Mouse (Mus musculus): ENCODE results near the gene Cbfa2t3. TPM values are rescaled to one million over a fixed set of nuclear protein-coding genes. Genes with fewer than 3 reads are reported as not detected.
A peak's percentile ranks its signal among the peaks of the same experiment; 100 is the strongest.

Gene Cbfa2t3
- polyA plus RNA-seq, 1 experiment from 2014 or later: 23.9 TPM

DNA sequence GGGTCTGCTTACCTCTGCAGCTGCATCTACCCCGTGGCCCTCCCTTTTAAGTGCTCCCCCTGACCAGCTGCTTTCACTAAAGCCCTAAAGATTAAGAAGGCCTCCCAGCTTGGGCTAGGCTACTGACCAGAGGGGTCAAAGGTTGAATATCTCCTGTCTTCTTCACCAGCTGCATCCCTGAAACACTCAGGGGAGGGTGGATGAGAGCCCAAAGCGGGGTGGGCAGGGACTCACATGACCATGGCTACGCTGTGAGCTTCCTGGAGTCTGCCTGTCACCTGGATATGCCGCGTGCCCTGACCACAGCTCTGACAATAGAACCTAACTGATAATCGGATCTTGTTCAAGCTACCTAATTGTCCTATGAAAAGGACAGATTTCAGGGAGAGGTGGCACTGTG lies 76.2 kb downstream of the Cbfa2t3 start, which contains the start of gene Pabpn1l:
Gene Pabpn1l (minus strand): TSS at position 13 of the 400 bp plus-strand sequence.
- 79% methylated on average over 6 of the region's 6 CpGs for WGBS
- no peak within 1 kb of the TSS for H3K9ac ChIP-seq (replicated peaks; ENCODE audit: low read depth, low read length)
- ATAC-seq (ENCODE audit: low read depth): no peak
- H3K4me3 ChIP-seq (ENCODE audit: low read depth, low read length): no peak within 1 kb of the TSS
- H3K9me3 ChIP-seq (ENCODE audit: control insufficient read depth, low read length): no peaks in the 10 kb centered on the region
- no peak within 1 kb of the TSS for H3K4me2 ChIP-seq (ENCODE audit: low read depth, low read length)
- H3K36me3 ChIP-seq (ENCODE audit: control insufficient read depth, insufficient read depth, low read length): no peaks in the 10 kb centered on the region
- H3K27me3 ChIP-seq (ENCODE audit: control insufficient read depth, insufficient read depth, low read length): no peaks in the 10 kb centered on the region
- H3K4me1 ChIP-seq (ENCODE audit: control insufficient read depth, insufficient read depth, low read length): peaks cover 5% of the 10 kb centered on the region; the same call in 1 of the 2 replicates
- no peak within 1 kb of the TSS for H3K27ac ChIP-seq (ENCODE audit: low read depth, low read length)

DNA sequence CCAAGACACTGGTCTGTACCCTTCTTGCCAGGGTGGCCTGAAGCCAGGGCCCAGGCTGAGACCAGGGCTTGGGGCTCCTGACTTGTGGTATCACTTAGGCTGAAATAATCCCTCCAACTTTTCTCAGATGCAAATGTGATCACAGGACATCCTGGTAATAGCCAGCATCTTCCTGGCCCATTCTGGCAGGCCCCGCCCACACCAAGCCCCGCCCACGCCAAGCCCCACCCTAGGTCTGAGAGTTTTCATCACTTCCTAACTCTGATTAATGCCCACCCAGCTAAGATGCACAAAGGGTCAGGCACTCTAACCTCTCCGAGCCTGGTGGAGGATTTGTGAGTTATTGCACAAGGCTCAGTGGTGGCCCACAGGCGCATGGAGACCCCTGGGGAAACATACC lies 78.5 kb downstream of the Cbfa2t3 start:
- 35% methylated on average over 5 of the region's 5 CpGs for WGBS
- no peak overlapping the region for H3K27ac ChIP-seq (ENCODE audit: low read depth, low read length)
- no peak overlapping the region for H3K4me3 ChIP-seq (ENCODE audit: low read depth, low read length)
- no peaks in the 10 kb centered on the region for H3K36me3 ChIP-seq (ENCODE audit: control insufficient read depth, insufficient read depth, low read length)
- no peak overlapping the region for H3K4me2 ChIP-seq (ENCODE audit: low read depth, low read length)
- H3K4me1 ChIP-seq (ENCODE audit: control insufficient read depth, insufficient read depth, low read length): peaks cover 5% of the 10 kb centered on the region; the same call in 1 of the 2 replicates
- no peaks in the 10 kb centered on the region for H3K9me3 ChIP-seq (ENCODE audit: control insufficient read depth, low read length)
- no peak for ATAC-seq (ENCODE audit: low read depth)
- no peak overlapping the region for H3K9ac ChIP-seq (replicated peaks; ENCODE audit: low read depth, low read length)
- no peaks in the 10 kb centered on the region for H3K27me3 ChIP-seq (ENCODE audit: control insufficient read depth, insufficient read depth, low read length)

DNA sequence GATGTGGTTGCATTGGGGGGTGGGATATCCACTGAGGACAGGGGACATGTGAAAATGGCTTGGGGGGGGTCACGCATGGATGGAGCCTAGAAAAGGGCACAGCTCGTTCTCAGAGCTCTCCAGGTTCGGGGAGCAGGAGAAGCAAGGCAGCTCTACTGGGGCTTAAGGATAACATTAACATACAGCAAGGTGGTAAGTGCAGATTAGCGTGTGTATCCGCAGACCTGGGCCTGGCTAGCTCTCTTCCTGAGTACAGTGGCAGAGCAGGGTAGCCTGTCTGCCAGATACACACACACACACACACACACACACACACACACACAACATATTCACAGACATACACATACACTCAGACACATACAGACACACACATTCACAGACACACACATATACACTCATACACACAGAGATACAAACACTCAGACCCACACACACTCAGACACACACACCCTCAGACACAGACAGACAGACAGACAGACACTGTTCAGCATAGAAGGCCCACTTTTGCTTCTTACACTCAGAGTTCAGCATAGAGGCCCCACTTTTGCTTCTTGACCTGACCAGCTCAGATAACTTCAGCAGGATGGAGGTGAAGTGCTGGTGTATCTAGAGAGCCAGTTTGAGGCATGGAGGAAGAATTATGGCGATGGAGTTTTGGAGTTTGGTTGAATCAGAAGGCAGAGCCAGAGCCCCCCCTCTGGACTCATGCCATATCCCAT lies 80.1 kb downstream of the Cbfa2t3 start:
- Histone ChIP-seq H3K9me3 (ENCODE audit: control insufficient read depth, low read length) (no peaks in the 10 kb centered on the region), H3K27me3 (ENCODE audit: control insufficient read depth, insufficient read depth, low read length) (no peaks in the 10 kb centered on the region), H3K27ac (ENCODE audit: low read depth, low read length) (no peak overlapping the region), H3K4me2 (ENCODE audit: low read depth, low read length) (no peak overlapping the region), H3K9ac (replicated peaks; ENCODE audit: low read depth, low read length) (no peak overlapping the region), H3K4me3 (ENCODE audit: low read depth, low read length) (no peak overlapping the region), H3K4me1 (ENCODE audit: control insufficient read depth, insufficient read depth, low read length) (peaks cover 5% of the 10 kb centered on the region; the same call in 1 of the 2 replicates), H3K36me3 (ENCODE audit: control insufficient read depth, insufficient read depth, low read length) (no peaks in the 10 kb centered on the region)
- no peak for ATAC-seq (ENCODE audit: low read depth)
- 81% methylated on average over 6 of the region's 6 CpGs for WGBS

DNA sequence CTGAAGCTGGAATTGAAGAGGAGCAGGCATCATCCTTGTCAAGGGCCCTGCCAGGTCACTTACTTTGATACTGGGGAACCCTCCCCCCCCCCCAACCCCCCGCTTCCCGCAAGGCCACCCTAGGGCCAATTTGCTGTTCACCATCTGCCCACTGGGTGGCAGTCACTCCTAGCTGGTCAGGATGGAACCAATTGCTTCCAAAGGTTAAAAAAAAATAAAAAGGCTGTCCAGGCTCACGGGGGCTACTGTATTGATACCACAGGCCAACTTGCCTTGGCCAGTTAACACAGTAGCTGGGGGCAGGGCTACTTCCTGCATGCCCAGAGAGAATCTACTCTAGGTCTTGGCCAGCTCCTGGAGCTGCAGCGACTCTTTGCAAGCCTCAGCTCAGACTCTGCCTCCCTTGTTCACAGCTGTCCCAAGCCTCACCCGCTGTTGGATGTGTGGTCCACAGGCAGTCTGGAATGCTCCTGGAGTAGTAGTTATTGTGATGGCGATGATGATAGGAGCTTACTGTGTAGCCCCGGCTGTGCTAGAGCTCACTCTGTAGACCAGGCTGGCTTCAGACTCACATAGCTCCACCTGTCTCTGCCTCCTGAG lies 80.9 kb downstream of the Cbfa2t3 start:
- peaks cover 5% of the 10 kb centered on the region; the same call in 1 of the 2 replicates for H3K4me1 ChIP-seq (ENCODE audit: control insufficient read depth, insufficient read depth, low read length)
- no peak overlapping the region for H3K4me3 ChIP-seq (ENCODE audit: low read depth, low read length)
- H3K4me2 ChIP-seq (ENCODE audit: low read depth, low read length): no peak overlapping the region
- no peaks in the 10 kb centered on the region for H3K36me3 ChIP-seq (ENCODE audit: control insufficient read depth, insufficient read depth, low read length)
- no peak overlapping the region for H3K9ac ChIP-seq (replicated peaks; ENCODE audit: low read depth, low read length)
- no peak overlapping the region for H3K27ac ChIP-seq (ENCODE audit: low read depth, low read length)
- no peaks in the 10 kb centered on the region for H3K27me3 ChIP-seq (ENCODE audit: control insufficient read depth, insufficient read depth, low read length)
- 34% methylated on average over 5 of the region's 7 CpGs for WGBS
- no peaks in the 10 kb centered on the region for H3K9me3 ChIP-seq (ENCODE audit: control insufficient read depth, low read length)
- no peak for ATAC-seq (ENCODE audit: low read depth)

DNA sequence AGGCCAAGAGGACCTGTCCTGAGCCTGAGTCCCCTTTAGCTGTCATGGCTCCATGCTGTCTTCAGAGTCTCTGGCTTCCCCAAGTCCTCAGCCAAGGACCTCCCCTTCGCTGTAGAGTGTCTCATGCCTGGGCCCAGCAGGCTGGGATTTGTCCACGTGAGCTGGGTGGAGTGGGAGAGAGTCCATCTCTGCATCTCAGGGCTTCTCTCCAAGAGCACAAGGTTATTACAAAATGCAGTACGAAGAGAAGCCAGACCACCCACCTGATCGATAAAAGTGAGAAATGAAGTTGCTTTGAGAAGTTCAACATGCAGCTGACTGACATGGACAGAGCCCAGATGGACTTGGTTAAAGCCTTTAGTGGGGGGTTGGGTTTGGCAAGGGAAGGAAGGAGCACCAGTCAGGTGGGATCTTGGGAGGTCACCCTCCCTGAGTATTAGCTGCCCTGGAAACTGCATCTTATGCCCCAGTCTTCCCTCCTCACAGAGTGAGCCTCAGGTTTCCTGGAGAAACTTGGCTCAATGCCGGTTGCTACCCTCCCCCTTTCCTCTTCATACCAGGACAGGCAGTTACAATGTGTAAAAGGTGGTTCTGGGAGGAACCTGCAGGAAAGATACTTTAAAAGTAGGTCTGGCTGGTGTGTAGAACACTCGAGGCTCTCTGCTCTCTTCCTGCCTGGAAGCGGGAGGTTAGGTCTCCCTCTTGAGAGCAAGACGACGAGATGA lies 82.6 kb downstream of the Cbfa2t3 start:
- Histone ChIP-seq H3K27ac (ENCODE audit: low read depth, low read length) (no peak overlapping the region), H3K4me2 (ENCODE audit: low read depth, low read length) (no peak overlapping the region), H3K4me3 (ENCODE audit: low read depth, low read length) (no peak overlapping the region), H3K36me3 (ENCODE audit: control insufficient read depth, insufficient read depth, low read length) (no peaks in the 10 kb centered on the region), H3K4me1 (ENCODE audit: control insufficient read depth, insufficient read depth, low read length) (peaks cover 14% of the 10 kb centered on the region), H3K27me3 (ENCODE audit: control insufficient read depth, insufficient read depth, low read length) (no peaks in the 10 kb centered on the region), H3K9me3 (ENCODE audit: control insufficient read depth, low read length) (no peaks in the 10 kb centered on the region), H3K9ac (replicated peaks; ENCODE audit: low read depth, low read length) (no peak overlapping the region)
- ATAC-seq (ENCODE audit: low read depth): no peak
- WGBS: 78% methylated on average over 9 of the region's 9 CpGs

DNA sequence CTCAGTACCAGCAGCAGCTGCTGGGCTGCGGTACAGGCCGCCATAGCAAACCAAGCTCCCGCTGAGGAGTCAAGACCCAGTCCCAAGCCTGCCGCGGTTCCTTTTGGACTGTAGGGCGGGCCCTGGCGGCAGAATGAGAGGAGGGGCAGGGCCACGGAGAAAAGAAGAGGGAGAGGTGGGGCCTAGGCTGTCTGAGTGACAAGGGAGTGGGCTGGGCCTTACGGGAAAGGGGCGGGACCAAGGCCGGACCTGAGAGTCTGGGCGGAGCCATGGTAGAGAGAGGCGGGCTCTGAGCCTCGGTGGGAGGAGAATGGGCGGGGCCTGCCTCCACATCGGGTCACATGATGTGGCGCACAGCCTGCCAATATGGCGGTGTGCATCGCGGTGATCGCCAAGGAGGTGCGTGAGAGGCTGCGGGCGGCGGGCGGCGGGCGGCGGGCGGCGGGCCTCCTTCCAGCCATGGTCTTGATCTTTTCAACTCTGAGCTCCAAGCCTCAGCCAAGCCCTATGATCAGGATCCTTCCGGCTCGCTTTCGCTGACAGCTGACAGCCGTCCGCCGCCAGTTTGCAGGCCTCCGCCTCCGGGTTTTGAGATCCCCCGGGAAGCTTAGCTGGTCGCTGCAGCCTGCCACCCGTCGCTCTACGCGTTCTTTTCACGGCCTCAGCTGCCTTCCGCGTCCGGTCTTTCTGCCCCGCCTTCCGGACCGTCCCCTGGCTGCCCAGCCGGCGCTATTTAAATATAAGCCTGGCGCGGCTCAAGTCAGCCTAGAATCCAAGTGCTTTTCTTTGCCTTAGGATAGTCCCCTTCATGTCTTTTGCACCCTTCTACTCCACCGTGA lies 87.4 kb downstream of the Cbfa2t3 start, which contains the start of the genes Galns and Trappc2l:
Gene Galns (minus strand): TSS at position 169 of the 839 bp plus-strand sequence.
Gene Trappc2l (plus strand): TSS at position 346 of the 839 bp plus-strand sequence.
- Histone ChIP-seq H3K9me3 (ENCODE audit: control insufficient read depth, low read length) (no peaks in the 10 kb centered on the region), H3K27ac (ENCODE audit: low read depth, low read length) (peak within 1 kb of the TSS; percentile 82), H3K9ac (replicated peaks; ENCODE audit: low read depth, low read length) (peak within 1 kb of the TSS; percentile 72), H3K4me3 (ENCODE audit: low read depth, low read length) (peak within 1 kb of the TSS; percentile 67), H3K4me2 (ENCODE audit: low read depth, low read length) (peak within 1 kb of the TSS; percentile 88), H3K36me3 (ENCODE audit: control insufficient read depth, insufficient read depth, low read length) (no peaks in the 10 kb centered on the region), H3K4me1 (ENCODE audit: control insufficient read depth, insufficient read depth, low read length) (peaks cover 12% of the 10 kb centered on the region), H3K27me3 (ENCODE audit: control insufficient read depth, insufficient read depth, low read length) (no peaks in the 10 kb centered on the region)
- ATAC-seq (ENCODE audit: low read depth): peak; percentile 97
- WGBS: under 1% methylated on average over 56 of the region's 57 CpGs

DNA sequence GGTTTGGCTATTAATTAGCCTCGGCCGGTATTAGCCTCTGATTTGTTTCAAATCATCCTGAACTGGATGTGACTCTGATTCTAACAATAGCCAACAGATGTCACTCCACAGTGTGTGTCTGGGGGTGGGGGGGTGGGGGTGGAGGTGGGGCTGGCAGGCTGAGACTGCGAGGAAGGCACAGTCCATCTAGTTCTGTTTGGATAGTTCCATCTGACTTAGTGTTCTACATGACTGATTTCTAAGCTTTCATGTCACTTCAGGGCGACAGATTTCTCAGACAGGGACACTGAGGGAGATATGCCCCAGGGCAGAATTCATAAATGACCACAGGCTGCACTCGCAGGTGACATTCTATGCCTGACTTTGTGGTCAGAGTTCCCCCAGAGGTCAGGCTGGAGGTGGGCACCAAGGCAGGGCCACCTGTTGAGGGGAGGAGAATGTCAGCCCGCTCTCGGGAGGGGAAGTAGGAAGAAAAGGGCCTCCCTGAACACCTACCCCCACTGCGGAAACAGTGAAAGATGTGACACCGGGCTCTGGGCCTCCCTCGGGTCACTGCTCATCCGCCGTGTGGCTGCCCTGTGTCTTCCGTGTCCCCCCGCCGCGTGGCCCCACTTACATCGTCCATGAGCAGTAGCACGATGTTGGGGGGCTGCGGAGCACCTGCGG lies 88.2 kb downstream of the Cbfa2t3 start:
- Histone ChIP-seq H3K9ac (replicated peaks; ENCODE audit: low read depth, low read length) (peak overlapping the region; percentile 63), H3K4me3 (ENCODE audit: low read depth, low read length) (peak overlapping the region; percentile 67), H3K9me3 (ENCODE audit: control insufficient read depth, low read length) (no peaks in the 10 kb centered on the region), H3K36me3 (ENCODE audit: control insufficient read depth, insufficient read depth, low read length) (no peaks in the 10 kb centered on the region), H3K27me3 (ENCODE audit: control insufficient read depth, insufficient read depth, low read length) (no peaks in the 10 kb centered on the region), H3K27ac (ENCODE audit: low read depth, low read length) (peak overlapping the region; percentile 64), H3K4me2 (ENCODE audit: low read depth, low read length) (peak overlapping the region; percentile 88), H3K4me1 (ENCODE audit: control insufficient read depth, insufficient read depth, low read length) (peaks cover 12% of the 10 kb centered on the region)
- under 1% methylated on average over 20 of the region's 20 CpGs for WGBS
- ATAC-seq (ENCODE audit: low read depth): 0 out of 2 replicates have a peak, but pooled peaks have one; percentile 1

DNA sequence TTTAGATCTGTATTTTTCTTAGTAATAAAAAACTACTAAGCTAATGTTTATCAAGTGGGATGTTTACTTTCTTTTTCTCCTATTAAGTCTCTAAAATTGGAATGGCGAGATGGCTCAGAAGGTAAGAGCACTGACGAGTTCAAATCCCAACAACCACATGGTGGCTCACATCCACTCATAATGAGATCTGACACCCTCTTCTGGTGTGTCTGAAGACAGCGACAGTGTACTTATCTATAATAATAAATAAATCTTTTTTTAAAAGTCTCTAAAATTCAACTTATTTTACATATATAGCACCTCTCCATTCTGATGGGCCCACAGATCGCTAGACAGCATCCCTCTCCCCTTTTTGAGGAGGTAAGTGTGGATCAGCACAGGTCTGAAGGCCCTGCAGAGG lies 88.7 kb downstream of the Cbfa2t3 start:
- H3K36me3 ChIP-seq (ENCODE audit: control insufficient read depth, insufficient read depth, low read length): no peaks in the 10 kb centered on the region
- 67% methylated on average over 4 of the region's 4 CpGs for WGBS
- H3K9me3 ChIP-seq (ENCODE audit: control insufficient read depth, low read length): no peaks in the 10 kb centered on the region
- no peak overlapping the region for H3K9ac ChIP-seq (replicated peaks; ENCODE audit: low read depth, low read length)
- no peak for ATAC-seq (ENCODE audit: low read depth)
- H3K27me3 ChIP-seq (ENCODE audit: control insufficient read depth, insufficient read depth, low read length): no peaks in the 10 kb centered on the region
- peaks cover 12% of the 10 kb centered on the region for H3K4me1 ChIP-seq (ENCODE audit: control insufficient read depth, insufficient read depth, low read length)
- no peak overlapping the region for H3K4me3 ChIP-seq (ENCODE audit: low read depth, low read length)
- no peak overlapping the region for H3K27ac ChIP-seq (ENCODE audit: low read depth, low read length)
- 0 out of 2 replicates have a peak overlapping the region, but pooled peaks have one; percentile 88 for H3K4me2 ChIP-seq (ENCODE audit: low read depth, low read length)
